Mouse (Mus musculus) midbrain, embryonic 14.5 days (tissue): ENCODE results near the gene Fadd. TPM values are rescaled to one million over a fixed set of nuclear protein-coding genes. Genes with fewer than 3 reads are reported as not detected.

Experiments used
- ATAC-seq: fragments of 200-750 bp; cut with Nextera tagmentation; 2 replicates; pipeline ENCODE4 v1.8.0; 2017; ENCODE audit warnings: moderate number of reproducible peaks, moderate library complexity; ENCODE audit not compliant: low FRiP score, low TSS enrichment
- DNase-seq: peaks from one replicate; pipeline ENCODE4 v3.0.0-alpha.2; 2015
- H3K27ac ChIP-seq: fragments of 300-500 bp; sonication (generic); replicated peaks from 2 replicates; pipeline ENCODE4 v1.5.1; 2014; ENCODE audit warnings: mild to moderate bottlenecking, low read depth, low read length, moderate library complexity
- H3K27me3 ChIP-seq: fragments of 300-500 bp; sonication (generic); 2 replicates; pipeline ENCODE4 v1.6.1; 2014; ENCODE audit warnings: low read length, control low read depth, mixed read lengths; ENCODE audit not compliant: control insufficient read depth, insufficient read depth
- H3K36me3 ChIP-seq: fragments of 300-500 bp; sonication (generic); 2 replicates; pipeline ENCODE4 v1.6.1; 2014; ENCODE audit warnings: low read length, control low read depth; ENCODE audit not compliant: control insufficient read depth, insufficient read depth
- H3K4me1 ChIP-seq: fragments of 300-500 bp; sonication (generic); 2 replicates; pipeline ENCODE4 v1.6.1; 2014; ENCODE audit warnings: mild to moderate bottlenecking, antibody characterized with exemption, low read length, control low read depth; ENCODE audit not compliant: control insufficient read depth, insufficient read depth
- H3K4me2 ChIP-seq: fragments of 300-500 bp; sonication (generic); 2 replicates; pipeline ENCODE4 v1.6.1; 2014; ENCODE audit warnings: mild to moderate bottlenecking, low read length, moderate library complexity
- H3K4me3 ChIP-seq: fragments of 300-500 bp; sonication (generic); replicated peaks from 2 replicates; pipeline ENCODE4 v1.5.1; 2014; ENCODE audit warnings: low read depth, low read length
- H3K9ac ChIP-seq: fragments of 300-500 bp; sonication (generic); replicated peaks from 2 replicates; pipeline ENCODE4 v1.6.1; 2014; ENCODE audit warnings: mild to moderate bottlenecking, low read length, moderate library complexity
- H3K9me3 ChIP-seq: fragments of 300-500 bp; sonication (generic); 2 replicates; pipeline ENCODE4 v1.6.1; 2016; ENCODE audit warnings: low read length, control low read depth, mixed read lengths; ENCODE audit not compliant: control insufficient read depth
- WGBS: fragments of 180-500 bp; shearing (Covaris S2); extraction: QIAGEN DNeasy Blood & Tissue Kit; methylation state at CpG from one replicate; pipeline ENCODE4 v1.1.7; 2014; 5-methylcytosine and 5-hydroxymethylcytosine counted together
- polyA plus RNA-seq: library from polyadenylated mRNA; unstranded; fragments of >200 nt; fragmentation: Nextera tagmentation; extraction: Ambion mirVana; gene quantifications from 2 replicates; pipeline ENCODE4 v1.2.1, GENCODE M21; 2014

The Fadd gene
- polyA plus RNA-seq, 1 experiment from 2014 or later = 6.1 TPM

GRCm38 (mm10) chr7:144531585-144532378 lies 50.5 kb downstream of the Fadd start:
- H3K4me3 ChIP-seq = no peak overlapping the region
- 52% methylated on average over 7 of the region's 7 CpGs for WGBS
- ATAC-seq = no peak
- no peak for DNase-seq
- H3K27ac ChIP-seq = no peak overlapping the region
- no peaks in the 10 kb centered on the region for H3K9me3 ChIP-seq
- H3K4me1 ChIP-seq = no peaks in the 10 kb centered on the region
- H3K36me3 ChIP-seq = no peaks in the 10 kb centered on the region
- no peaks in the 10 kb centered on the region for H3K27me3 ChIP-seq
- H3K4me2 ChIP-seq = no peak overlapping the region
- H3K9ac ChIP-seq = no peak overlapping the region

- Histone ChIP-seq H3K4me3 (no peak overlapping the region), H3K9me3 (no peaks in the 10 kb centered on the region), H3K27ac (no peak overlapping the region), H3K27me3 (no peaks in the 10 kb centered on the region), H3K4me2 (no peak overlapping the region), H3K9ac (no peak overlapping the region), H3K36me3 (no peaks in the 10 kb centered on the region), H3K4me1 (no peaks in the 10 kb centered on the region)
- no peak for ATAC-seq
- DNase-seq = no peak
- 92% methylated on average over 3 of the region's 3 CpGs for WGBS
Observed at GRCm38 (mm10) chr7:144529851-144530250, 52.4 kb downstream of the Fadd start.

GRCm38 (mm10) chr7:144527723-144528221 lies 54.5 kb downstream of the Fadd start:
- Histone ChIP-seq H3K9me3 (no peaks in the 10 kb centered on the region), H3K27ac (no peak overlapping the region), H3K4me2 (no peak overlapping the region), H3K4me3 (no peak overlapping the region), H3K9ac (no peak overlapping the region), H3K4me1 (no peaks in the 10 kb centered on the region), H3K36me3 (no peaks in the 10 kb centered on the region), H3K27me3 (no peaks in the 10 kb centered on the region)
- WGBS = 83% methylated on average over 1 of the region's 1 CpGs
- no peak for ATAC-seq
- no peak for DNase-seq

Other genes with a start within 250 kb of the Fadd start
- gene Cttn, start 111.5 kb downstream of the Fadd start, polyA plus RNA-seq = 136 and 177 TPM in 2 replicates
- 28.3 and 33.3 TPM in 2 replicates for gene Ppfia1, start 28.7 kb downstream of the Fadd start, polyA plus RNA-seq
- gene Ano1, start 169.5 kb upstream of the Fadd start, polyA plus RNA-seq = 7.3 and 14.9 TPM in 2 replicates